Mouse (Mus musculus): ENCODE results near the gene Mepe. TPM values are rescaled to one million over a fixed set of nuclear protein-coding genes. Genes with fewer than 3 reads are reported as not detected.

Mepe gene
- polyA plus RNA-seq, 1 experiment from 2014 or later = not detected

GRCm38 (mm10) chr5:104358592-104358991 lies 33.5 kb downstream of the Mepe start:
- Histone ChIP-seq H3K9ac (no peak overlapping the region), H3K4me3 (no peak overlapping the region), H3K27me3 (no peaks in the 10 kb centered on the region), H3K9me3 (no peaks in the 10 kb centered on the region), H3K27ac (no peak overlapping the region), H3K36me3 (no peaks in the 10 kb centered on the region), H3K4me1 (replicated peaks) (0 out of 2 replicates have a peak, but pooled peaks cover 4% of the 10 kb centered on the region), H3K4me2 (no peak overlapping the region)
- no peak for ATAC-seq (ENCODE audit: low FRiP score)
- WGBS = 74% methylated on average over 7 of the region's 7 CpGs

GRCm38 (mm10) chr5:104359257-104359656 lies 34.1 kb downstream of the Mepe start:
- H3K4me2 ChIP-seq = no peak overlapping the region
- H3K27me3 ChIP-seq = no peaks in the 10 kb centered on the region
- 66% methylated on average over 6 of the region's 6 CpGs for WGBS
- no peak for ATAC-seq (ENCODE audit: low FRiP score)
- H3K27ac ChIP-seq = no peak overlapping the region
- H3K9ac ChIP-seq = no peak overlapping the region
- H3K4me1 ChIP-seq (replicated peaks) = 0 out of 2 replicates have a peak, but pooled peaks cover 4% of the 10 kb centered on the region
- H3K9me3 ChIP-seq = no peaks in the 10 kb centered on the region
- no peaks in the 10 kb centered on the region for H3K36me3 ChIP-seq
- no peak overlapping the region for H3K4me3 ChIP-seq

GRCm38 (mm10) chr5:104370580-104370979 lies 45.5 kb downstream of the Mepe start:
- WGBS = 90% methylated on average over 5 of the region's 5 CpGs
- Histone ChIP-seq H3K9ac (no peak overlapping the region), H3K36me3 (no peaks in the 10 kb centered on the region), H3K27ac (no peak overlapping the region), H3K4me3 (no peak overlapping the region), H3K27me3 (no peaks in the 10 kb centered on the region), H3K4me1 (replicated peaks) (no peaks in the 10 kb centered on the region), H3K4me2 (no peak overlapping the region), H3K9me3 (no peaks in the 10 kb centered on the region)
- ATAC-seq (ENCODE audit: low FRiP score) = no peak

GRCm38 (mm10) chr5:104371284-104371683 lies 46.2 kb downstream of the Mepe start:
- ATAC-seq (ENCODE audit: low FRiP score) = no peak
- Histone ChIP-seq H3K27me3 (no peaks in the 10 kb centered on the region), H3K4me1 (replicated peaks) (no peaks in the 10 kb centered on the region), H3K4me2 (no peak overlapping the region), H3K36me3 (no peaks in the 10 kb centered on the region), H3K4me3 (no peak overlapping the region), H3K27ac (no peak overlapping the region), H3K9ac (no peak overlapping the region), H3K9me3 (no peaks in the 10 kb centered on the region)
- WGBS = 96% methylated on average over 4 of the region's 4 CpGs

- Histone ChIP-seq H3K27me3 (no peaks in the 10 kb centered on the region), H3K36me3 (no peaks in the 10 kb centered on the region), H3K27ac (no peak overlapping the region), H3K4me2 (no peak overlapping the region), H3K9me3 (no peaks in the 10 kb centered on the region), H3K4me1 (replicated peaks) (no peaks in the 10 kb centered on the region), H3K9ac (no peak overlapping the region), H3K4me3 (no peak overlapping the region)
- no peak for ATAC-seq (ENCODE audit: low FRiP score)
- 82% methylated on average over 4 of the region's 4 CpGs for WGBS
These were observed 48.6 kb downstream of the Mepe start for GRCm38 (mm10) chr5:104373648-104374307.

DNA sequence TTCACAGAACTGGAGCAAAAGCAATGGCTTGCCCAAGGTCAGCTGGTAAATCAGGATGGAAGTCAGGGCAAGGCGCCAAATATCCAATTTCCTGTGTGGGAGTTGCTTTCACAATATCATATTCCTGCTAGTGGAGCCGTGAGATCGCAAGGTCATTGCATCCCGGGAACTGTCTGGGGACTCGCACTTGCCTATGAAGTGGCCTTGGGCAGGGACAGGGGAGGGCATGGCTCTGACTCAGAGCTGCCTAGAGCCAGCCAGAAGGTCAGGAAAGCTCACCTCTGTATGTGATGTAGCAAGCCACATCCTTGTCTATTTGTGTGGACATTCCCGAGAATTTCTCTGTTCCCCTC lies 49.2 kb downstream of the Mepe start:
- Histone ChIP-seq H3K4me3 (no peak overlapping the region), H3K27ac (no peak overlapping the region), H3K27me3 (no peaks in the 10 kb centered on the region), H3K9me3 (no peaks in the 10 kb centered on the region), H3K4me1 (replicated peaks) (no peaks in the 10 kb centered on the region), H3K4me2 (no peak overlapping the region), H3K36me3 (no peaks in the 10 kb centered on the region), H3K9ac (no peak overlapping the region)
- no peak for ATAC-seq (ENCODE audit: low FRiP score)
- 81% methylated on average over 6 of the region's 6 CpGs for WGBS

DNA sequence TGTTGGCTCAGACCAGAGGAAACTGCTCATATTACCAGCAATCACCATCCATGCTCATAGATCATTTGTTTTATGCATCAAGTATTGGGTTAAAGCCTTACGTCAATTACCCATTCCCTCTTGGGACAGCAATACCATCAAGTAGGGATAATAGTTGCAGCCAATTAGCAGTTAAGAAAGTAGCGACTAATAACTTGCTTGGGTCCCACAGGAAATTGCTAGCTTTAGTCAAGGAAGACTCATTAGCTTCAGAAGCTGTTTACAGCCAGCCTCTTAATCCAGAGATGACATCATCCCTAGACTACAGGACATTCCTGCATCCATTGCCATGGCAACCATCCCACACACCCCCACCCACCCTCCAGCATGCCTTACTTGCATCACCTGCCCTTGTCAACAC lies 50.0 kb downstream of the Mepe start:
- H3K9ac ChIP-seq = no peak overlapping the region
- no peak overlapping the region for H3K4me2 ChIP-seq
- no peak overlapping the region for H3K4me3 ChIP-seq
- no peaks in the 10 kb centered on the region for H3K36me3 ChIP-seq
- no peaks in the 10 kb centered on the region for H3K9me3 ChIP-seq
- 74% methylated on average over 2 of the region's 2 CpGs for WGBS
- no peak for ATAC-seq (ENCODE audit: low FRiP score)
- H3K4me1 ChIP-seq (replicated peaks) = no peaks in the 10 kb centered on the region
- H3K27ac ChIP-seq = no peak overlapping the region
- no peaks in the 10 kb centered on the region for H3K27me3 ChIP-seq

DNA sequence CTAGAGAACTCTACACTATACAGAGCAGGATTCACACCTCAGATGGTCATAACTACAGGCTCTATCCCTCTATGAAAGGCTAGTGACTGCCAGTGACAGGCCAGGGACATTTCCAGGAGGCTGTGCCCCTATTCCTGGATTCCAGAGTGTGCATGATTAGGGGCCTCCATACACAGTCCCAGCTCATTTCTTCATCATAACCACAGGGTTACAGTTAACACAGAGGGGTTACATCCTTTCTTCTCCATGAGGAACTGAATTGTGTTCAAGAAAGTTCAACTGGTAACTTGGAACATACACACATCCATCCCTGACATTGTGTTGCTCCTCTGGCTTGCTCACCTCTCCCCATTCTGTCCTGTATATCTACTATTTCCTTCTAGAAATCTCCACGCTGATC lies 51.8 kb downstream of the Mepe start:
- Histone ChIP-seq H3K27me3 (no peaks in the 10 kb centered on the region), H3K9ac (no peak overlapping the region), H3K9me3 (no peaks in the 10 kb centered on the region), H3K4me3 (no peak overlapping the region), H3K27ac (no peak overlapping the region), H3K4me2 (no peak overlapping the region), H3K4me1 (replicated peaks) (no peaks in the 10 kb centered on the region), H3K36me3 (no peaks in the 10 kb centered on the region)
- WGBS = 87% methylated on average over 1 of the region's 1 CpGs
- ATAC-seq (ENCODE audit: low FRiP score) = no peak

- Histone ChIP-seq H3K36me3 (no peaks in the 10 kb centered on the region), H3K4me2 (no peak overlapping the region), H3K27me3 (no peaks in the 10 kb centered on the region), H3K9ac (no peak overlapping the region), H3K27ac (no peak overlapping the region), H3K9me3 (no peaks in the 10 kb centered on the region), H3K4me1 (replicated peaks) (no peaks in the 10 kb centered on the region), H3K4me3 (no peak overlapping the region)
- ATAC-seq (ENCODE audit: low FRiP score) = no peak
- 89% methylated on average over 1 of the region's 1 CpGs for WGBS
These were observed 55.4 kb downstream of the Mepe start for GRCm38 (mm10) chr5:104380574-104380973.

DNA sequence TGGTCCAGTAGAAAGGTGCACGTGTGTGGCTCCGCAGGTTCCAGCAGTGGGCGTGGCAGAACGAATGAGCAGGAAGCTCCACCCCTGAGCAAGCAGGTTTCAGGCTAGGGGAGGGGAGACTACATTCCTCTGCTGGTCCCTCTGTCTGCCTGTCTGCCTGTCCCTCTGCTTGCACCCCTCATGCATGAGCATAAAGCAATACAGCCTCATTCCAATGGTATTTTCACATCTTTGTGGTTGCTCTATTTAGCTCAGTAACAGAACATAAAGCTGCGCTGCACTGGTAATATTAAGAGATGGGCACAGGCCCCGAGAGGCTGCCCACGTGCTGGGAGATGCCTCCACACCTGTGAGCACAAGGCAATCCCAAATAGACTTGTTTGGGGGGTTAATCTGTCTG lies 56.5 kb downstream of the Mepe start:
- Histone ChIP-seq H3K4me3 (no peak overlapping the region), H3K27ac (no peak overlapping the region), H3K27me3 (no peaks in the 10 kb centered on the region), H3K4me1 (replicated peaks) (no peaks in the 10 kb centered on the region), H3K9ac (no peak overlapping the region), H3K36me3 (no peaks in the 10 kb centered on the region), H3K4me2 (no peak overlapping the region), H3K9me3 (no peaks in the 10 kb centered on the region)
- ATAC-seq (ENCODE audit: low FRiP score) = no peak
- 74% methylated on average over 4 of the region's 7 CpGs for WGBS

GRCm38 (mm10) chr5:104384540-104384939 lies 59.4 kb downstream of the Mepe start:
- H3K27ac ChIP-seq = no peak overlapping the region
- 95% methylated on average over 7 of the region's 7 CpGs for WGBS
- H3K4me1 ChIP-seq (replicated peaks) = no peaks in the 10 kb centered on the region
- no peaks in the 10 kb centered on the region for H3K9me3 ChIP-seq
- no peak overlapping the region for H3K4me2 ChIP-seq
- no peak for ATAC-seq (ENCODE audit: low FRiP score)
- no peaks in the 10 kb centered on the region for H3K27me3 ChIP-seq
- no peak overlapping the region for H3K4me3 ChIP-seq
- no peaks in the 10 kb centered on the region for H3K36me3 ChIP-seq
- H3K9ac ChIP-seq = no peak overlapping the region

DNA sequence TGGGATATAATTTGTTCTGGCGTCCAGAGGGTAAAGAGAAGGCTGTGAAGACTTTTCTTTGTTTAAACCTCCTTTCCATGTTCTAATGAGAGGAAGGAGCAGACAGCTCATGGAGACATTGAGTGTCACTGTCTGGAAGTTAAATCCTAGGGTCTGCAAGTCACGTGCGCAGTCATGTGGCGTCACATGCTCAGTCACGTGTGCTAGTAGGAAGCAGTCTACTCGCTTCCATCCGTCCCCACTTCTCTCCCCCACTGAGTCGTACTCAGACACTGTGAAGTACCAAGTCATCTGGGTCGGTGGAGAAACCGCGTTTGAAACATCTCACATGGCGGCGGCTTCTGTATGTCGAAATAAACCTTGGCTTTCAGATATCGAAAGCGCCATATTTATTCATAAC lies 60.4 kb downstream of the Mepe start:
- 90% methylated on average over 16 of the region's 16 CpGs for WGBS
- H3K9me3 ChIP-seq = no peaks in the 10 kb centered on the region
- ATAC-seq (ENCODE audit: low FRiP score) = no peak
- H3K4me1 ChIP-seq (replicated peaks) = no peaks in the 10 kb centered on the region
- H3K4me2 ChIP-seq = no peak overlapping the region
- no peak overlapping the region for H3K27ac ChIP-seq
- H3K4me3 ChIP-seq = no peak overlapping the region
- H3K9ac ChIP-seq = no peak overlapping the region
- H3K27me3 ChIP-seq = no peaks in the 10 kb centered on the region
- H3K36me3 ChIP-seq = no peaks in the 10 kb centered on the region

- Histone ChIP-seq H3K36me3 (no peaks in the 10 kb centered on the region), H3K4me2 (no peak overlapping the region)
- ATAC-seq (ENCODE audit: low FRiP score) = no peak
These were observed 61.8 kb downstream of the Mepe start for GRCm38 (mm10) chr5:104386908-104387307.

More at GRCm38 (mm10) chr5:104386908-104387307, 61.8 kb downstream of the Mepe start:
- Histone ChIP-seq H3K4me1 (replicated peaks) (no peaks in the 10 kb centered on the region), H3K9ac (no peak overlapping the region), H3K9me3 (no peaks in the 10 kb centered on the region), H3K27ac (no peak overlapping the region), H3K4me3 (no peak overlapping the region), H3K27me3 (no peaks in the 10 kb centered on the region)
- 80% methylated on average over 5 of the region's 5 CpGs for WGBS
